Mouse (Mus musculus): ENCODE data around the gene Smim26. TPM values are rescaled to one million over a fixed set of nuclear protein-coding genes. Genes with fewer than 3 reads are reported as not detected.

Gene Smim26
- polyA plus RNA-seq, 1 experiment = 2.7 TPM

DNA sequence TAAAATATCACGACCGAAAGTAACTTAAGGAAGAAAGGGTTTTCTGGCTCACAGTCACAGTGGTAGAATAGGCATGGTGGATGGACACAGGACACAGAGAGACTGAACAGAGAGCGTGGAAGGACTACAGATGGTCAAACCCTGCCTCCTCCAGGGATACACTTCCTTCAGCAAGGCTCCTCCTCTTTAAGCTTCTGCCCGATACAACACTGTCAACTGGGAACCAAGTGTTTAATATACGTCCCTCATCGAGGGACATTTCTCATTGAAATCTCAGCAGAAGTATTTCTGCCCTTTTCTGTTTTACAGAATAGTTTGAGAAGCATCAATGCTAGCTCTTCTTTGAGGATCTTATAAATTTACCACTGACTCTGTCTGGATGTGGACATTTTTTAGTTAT, 20.1 kb downstream of the Smim26 start:
- H3K27ac ChIP-seq (ENCODE audit: control insufficient read depth, insufficient read depth, low read depth, low read length) = no peak overlapping the region
- H3K27me3 ChIP-seq (ENCODE audit: control insufficient read depth, insufficient read depth, low read length) = no peaks in the 10 kb centered on the region
- no peak overlapping the region for H3K4me3 ChIP-seq (ENCODE audit: control insufficient read depth, low read depth, low read length)
- H3K4me1 ChIP-seq (ENCODE audit: control insufficient read depth, insufficient read depth, low read length) = no peaks in the 10 kb centered on the region
- TF ChIP-seq CTCF (IDR thresholded peaks at IDR 0.05; ENCODE audit: control insufficient read depth, insufficient read depth, insufficient replicate concordance, low read depth, low read length) (no peak), POLR2A (IDR thresholded peaks at IDR 0.05; ENCODE audit: control insufficient read depth, low read depth, low read length) (no peak)
- H3K36me3 ChIP-seq (ENCODE audit: control insufficient read depth, insufficient read depth, low read length) = no peaks in the 10 kb centered on the region

DNA sequence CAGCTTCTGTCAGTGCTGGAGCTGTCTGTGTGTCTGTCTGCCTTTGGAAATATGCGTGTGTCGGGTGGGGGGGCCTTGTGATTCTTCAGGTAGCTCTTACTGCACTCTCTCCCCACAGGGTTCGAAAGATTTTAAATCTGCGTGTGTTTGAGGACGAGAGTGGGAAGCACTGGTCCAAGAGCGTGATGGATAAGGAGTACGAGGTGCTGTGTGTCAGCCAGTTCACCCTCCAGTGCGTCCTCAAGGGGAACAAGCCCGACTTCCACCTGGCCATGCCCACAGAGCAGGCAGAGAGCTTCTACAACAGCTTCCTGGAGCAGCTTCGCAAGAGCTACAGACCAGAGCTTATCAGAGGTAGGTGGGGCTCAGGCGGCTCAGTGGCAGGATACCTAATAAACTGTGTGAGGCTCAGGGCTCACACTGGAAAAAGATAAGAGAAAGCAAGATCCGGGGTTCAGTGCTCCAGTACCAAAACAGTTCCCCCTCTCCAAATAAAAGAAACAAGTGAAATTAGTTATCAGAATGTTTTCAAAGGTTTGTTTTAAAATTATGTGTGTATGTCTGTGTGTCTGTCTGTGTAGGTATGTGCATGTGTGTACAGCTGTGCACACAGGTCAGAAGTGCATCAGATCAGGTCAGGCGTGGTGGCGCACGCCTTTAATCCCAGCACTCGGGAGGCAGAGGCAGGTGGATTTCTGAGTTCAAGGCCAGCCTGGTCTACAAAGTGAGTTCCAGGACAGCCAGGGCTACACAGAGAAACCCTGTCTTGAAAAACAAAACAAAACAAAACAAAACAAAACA, 23.4 kb downstream of the Smim26 start:
- TF ChIP-seq POLR2A (IDR thresholded peaks at IDR 0.05; ENCODE audit: control insufficient read depth, low read depth, low read length) = no peak
- no peak for TF ChIP-seq CTCF (IDR thresholded peaks at IDR 0.05; ENCODE audit: control insufficient read depth, insufficient read depth, insufficient replicate concordance, low read depth, low read length)
- H3K4me1 ChIP-seq (ENCODE audit: control insufficient read depth, insufficient read depth, low read length) = no peaks in the 10 kb centered on the region

GRCm38 (mm10) chr2:144621491-144621890, 27.6 kb downstream of the Smim26 start:
- TF ChIP-seq POLR2A (IDR thresholded peaks at IDR 0.05; ENCODE audit: control insufficient read depth, low read depth, low read length) (no peak), CTCF (IDR thresholded peaks at IDR 0.05; ENCODE audit: control insufficient read depth, insufficient read depth, insufficient replicate concordance, low read depth, low read length) (no peak)
- Histone ChIP-seq H3K27ac (ENCODE audit: control insufficient read depth, insufficient read depth, low read depth, low read length) (no peak overlapping the region), H3K27me3 (ENCODE audit: control insufficient read depth, insufficient read depth, low read length) (no peaks in the 10 kb centered on the region), H3K4me1 (ENCODE audit: control insufficient read depth, insufficient read depth, low read length) (no peaks in the 10 kb centered on the region), H3K36me3 (ENCODE audit: control insufficient read depth, insufficient read depth, low read length) (no peaks in the 10 kb centered on the region), H3K4me3 (ENCODE audit: control insufficient read depth, low read depth, low read length) (no peak overlapping the region)

More for the DNA sequence above, 23.4 kb downstream of the Smim26 start:
- H3K36me3 ChIP-seq (ENCODE audit: control insufficient read depth, insufficient read depth, low read length) = no peaks in the 10 kb centered on the region
- no peaks in the 10 kb centered on the region for H3K27me3 ChIP-seq (ENCODE audit: control insufficient read depth, insufficient read depth, low read length)
- no peak overlapping the region for H3K4me3 ChIP-seq (ENCODE audit: control insufficient read depth, low read depth, low read length)
- H3K27ac ChIP-seq (ENCODE audit: control insufficient read depth, insufficient read depth, low read depth, low read length) = no peak overlapping the region

DNA sequence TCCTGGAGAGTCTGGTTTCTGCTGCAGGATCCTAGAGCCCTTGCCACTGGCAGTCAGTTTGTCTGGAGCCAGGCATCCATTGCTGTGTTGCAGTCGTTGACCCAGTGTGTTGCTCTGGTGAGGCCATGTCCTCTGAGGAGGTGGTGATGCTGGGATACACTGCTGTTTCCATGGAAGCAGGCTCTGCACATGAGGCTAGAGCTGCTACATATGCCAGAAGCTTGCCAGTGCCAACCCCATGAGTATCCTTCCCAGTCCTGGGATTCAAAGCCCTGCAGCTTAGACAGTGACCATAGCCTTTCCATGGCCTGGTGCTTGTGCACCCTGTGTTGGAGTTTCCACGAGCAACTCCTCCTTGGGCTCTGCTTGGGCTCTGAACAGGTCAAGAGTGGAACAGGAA, 39.7 kb downstream of the Smim26 start:
- Histone ChIP-seq H3K4me1 (ENCODE audit: control insufficient read depth, insufficient read depth, low read length) (no peaks in the 10 kb centered on the region), H3K36me3 (ENCODE audit: control insufficient read depth, insufficient read depth, low read length) (no peaks in the 10 kb centered on the region), H3K27ac (ENCODE audit: control insufficient read depth, insufficient read depth, low read depth, low read length) (no peak overlapping the region), H3K27me3 (ENCODE audit: control insufficient read depth, insufficient read depth, low read length) (no peaks in the 10 kb centered on the region), H3K4me3 (ENCODE audit: control insufficient read depth, low read depth, low read length) (no peak overlapping the region)
- no peak for TF ChIP-seq CTCF (IDR thresholded peaks at IDR 0.05; ENCODE audit: control insufficient read depth, insufficient read depth, insufficient replicate concordance, low read depth, low read length)
- TF ChIP-seq POLR2A (IDR thresholded peaks at IDR 0.05; ENCODE audit: control insufficient read depth, low read depth, low read length) = no peak

DNA sequence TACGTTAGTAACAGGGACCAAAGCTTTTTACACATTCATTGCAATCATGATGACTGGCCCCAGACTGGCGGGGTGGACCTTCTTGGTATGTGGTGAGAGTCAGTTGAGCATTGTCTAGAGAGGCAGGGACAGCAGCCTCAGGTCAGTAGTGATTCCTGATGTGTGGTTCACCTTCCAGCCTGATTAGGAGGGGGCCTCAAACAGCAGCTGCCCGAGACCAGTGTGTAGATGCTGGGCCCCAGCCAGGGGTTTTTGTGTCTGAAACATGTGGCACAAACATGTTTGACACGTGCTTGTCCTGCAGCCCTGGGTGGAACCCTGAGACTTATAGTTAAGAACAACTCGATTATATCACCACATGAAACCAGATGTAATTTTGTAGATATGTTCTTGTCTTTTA, 40.4 kb downstream of the Smim26 start:
- TF ChIP-seq POLR2A (IDR thresholded peaks at IDR 0.05; ENCODE audit: control insufficient read depth, low read depth, low read length) (no peak), CTCF (IDR thresholded peaks at IDR 0.05; ENCODE audit: control insufficient read depth, insufficient read depth, insufficient replicate concordance, low read depth, low read length) (no peak)
- H3K4me3 ChIP-seq (ENCODE audit: control insufficient read depth, low read depth, low read length) = no peak overlapping the region
- no peaks in the 10 kb centered on the region for H3K27me3 ChIP-seq (ENCODE audit: control insufficient read depth, insufficient read depth, low read length)
- no peaks in the 10 kb centered on the region for H3K36me3 ChIP-seq (ENCODE audit: control insufficient read depth, insufficient read depth, low read length)
- no peaks in the 10 kb centered on the region for H3K4me1 ChIP-seq (ENCODE audit: control insufficient read depth, insufficient read depth, low read length)
- H3K27ac ChIP-seq (ENCODE audit: control insufficient read depth, insufficient read depth, low read depth, low read length) = no peak overlapping the region

DNA sequence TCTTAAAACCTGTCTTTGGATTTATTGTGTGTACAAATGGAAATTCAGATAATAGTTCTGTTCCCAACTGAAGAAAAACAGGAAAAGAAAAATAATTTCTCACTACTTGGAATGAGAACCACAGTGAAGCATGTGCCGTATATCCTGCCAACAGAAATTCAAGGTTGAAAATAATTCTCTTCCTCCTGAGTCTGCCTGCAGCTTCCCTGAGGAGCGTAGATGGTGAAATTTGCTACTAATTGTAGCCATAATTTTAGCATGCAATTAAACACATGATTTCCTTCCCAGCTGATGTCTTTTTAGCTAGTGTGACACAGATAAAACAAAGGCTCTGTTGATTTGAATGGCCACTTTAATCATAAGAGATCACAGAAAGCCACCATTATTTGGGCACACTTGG, 40.9 kb downstream of the Smim26 start:
- no peak overlapping the region for H3K27ac ChIP-seq (ENCODE audit: control insufficient read depth, insufficient read depth, low read depth, low read length)
- H3K27me3 ChIP-seq (ENCODE audit: control insufficient read depth, insufficient read depth, low read length) = no peaks in the 10 kb centered on the region
- H3K4me1 ChIP-seq (ENCODE audit: control insufficient read depth, insufficient read depth, low read length) = no peaks in the 10 kb centered on the region
- TF ChIP-seq CTCF (IDR thresholded peaks at IDR 0.05; ENCODE audit: control insufficient read depth, insufficient read depth, insufficient replicate concordance, low read depth, low read length) = no peak
- no peak for TF ChIP-seq POLR2A (IDR thresholded peaks at IDR 0.05; ENCODE audit: control insufficient read depth, low read depth, low read length)
- H3K4me3 ChIP-seq (ENCODE audit: control insufficient read depth, low read depth, low read length) = no peak overlapping the region
- H3K36me3 ChIP-seq (ENCODE audit: control insufficient read depth, insufficient read depth, low read length) = no peaks in the 10 kb centered on the region

- Histone ChIP-seq H3K4me3 (ENCODE audit: control insufficient read depth, low read depth, low read length) (no peak overlapping the region), H3K27ac (ENCODE audit: control insufficient read depth, insufficient read depth, low read depth, low read length) (no peak overlapping the region), H3K36me3 (ENCODE audit: control insufficient read depth, insufficient read depth, low read length) (no peaks in the 10 kb centered on the region), H3K27me3 (ENCODE audit: control insufficient read depth, insufficient read depth, low read length) (no peaks in the 10 kb centered on the region), H3K4me1 (ENCODE audit: control insufficient read depth, insufficient read depth, low read length) (no peaks in the 10 kb centered on the region)
- peak; percentile 87; the same call in 1 of the 2 replicates for TF ChIP-seq CTCF (IDR thresholded peaks at IDR 0.05; ENCODE audit: control insufficient read depth, insufficient read depth, insufficient replicate concordance, low read depth, low read length)
- TF ChIP-seq POLR2A (IDR thresholded peaks at IDR 0.05; ENCODE audit: control insufficient read depth, low read depth, low read length) = no peak
Observed at GRCm38 (mm10) chr2:144635644-144636320, 41.9 kb downstream of the Smim26 start.
